Mouse (Mus musculus) kidney, postnatal 25 days (tissue): Measurements from ENCODE around the gene Cd59a.
"Not testable (repeated sequence)": the region's sequence is repeated elsewhere in the genome, so short reads cannot be mapped to it uniquely, and the experiment has no call there.

Experiments used
- DNase-seq, 2 experiments: peaks; one replicate each; pipeline ENCODE4 v3.0.0; 2021; ENCODE audit warnings: mixed read lengths in 2 of 2

The Cd59a gene

GRCm38 (mm10) chr2:104109528-104109927 is 13.9 kb downstream of the Cd59a start:
- DNase-seq = no peak

GRCm38 (mm10) chr2:104110031-104110430 is 14.4 kb downstream of the Cd59a start:
- no peak for DNase-seq

- not testable (repeated sequence) for DNase-seq
Measured at GRCm38 (mm10) chr2:104111170-104111797, 15.7 kb downstream of the Cd59a start.

- not testable (repeated sequence) for DNase-seq
Measured at GRCm38 (mm10) chr2:104113563-104113962, 18.0 kb downstream of the Cd59a start.

- no peak for DNase-seq
Measured at GRCm38 (mm10) chr2:104114898-104115297, 19.3 kb downstream of the Cd59a start.

GRCm38 (mm10) chr2:104117173-104117572 is 21.6 kb downstream of the Cd59a start:
- DNase-seq = not testable (repeated sequence)

GRCm38 (mm10) chr2:104119097-104119496 is 23.5 kb downstream of the Cd59a start:
- no peak for DNase-seq

GRCm38 (mm10) chr2:104120312-104120711 is 24.7 kb downstream of the Cd59a start:
- DNase-seq = no peak

- peak in 1 of 2 experiments; percentile 48 for DNase-seq
Measured at GRCm38 (mm10) chr2:104121681-104122504, 26.3 kb downstream of the Cd59a start.

GRCm38 (mm10) chr2:104122505-104123378 is 27.1 kb downstream of the Cd59a start, which contains the start of gene A930018P22Rik:
Gene A930018P22Rik (plus strand): TSS chr2:104122769.
- DNase-seq = peak; percentile 93

- peak in 1 of 2 experiments; percentile 49 for DNase-seq
Measured at GRCm38 (mm10) chr2:104123540-104123939, 27.9 kb downstream of the Cd59a start.

GRCm38 (mm10) chr2:104124071-104124470 is 28.5 kb downstream of the Cd59a start:
- DNase-seq = no peak

GRCm38 (mm10) chr2:104128803-104129531 is 33.4 kb downstream of the Cd59a start:
- DNase-seq = peak in 1 of 2 experiments; percentile 56

GRCm38 (mm10) chr2:104130165-104130564 is 34.6 kb downstream of the Cd59a start:
- no peak for DNase-seq

GRCm38 (mm10) chr2:104130969-104131368 is 35.4 kb downstream of the Cd59a start:
- peak in 1 of 2 experiments; percentile 63 for DNase-seq

- DNase-seq = no peak
Measured at GRCm38 (mm10) chr2:104132266-104132859, 36.8 kb downstream of the Cd59a start.

GRCm38 (mm10) chr2:104133042-104133810 is 37.6 kb downstream of the Cd59a start:
- DNase-seq = no peak

GRCm38 (mm10) chr2:104134150-104135056 is 38.8 kb downstream of the Cd59a start:
- DNase-seq = peak; percentile 67 to 76

- no peak for DNase-seq
Measured at GRCm38 (mm10) chr2:104135920-104136319, 40.3 kb downstream of the Cd59a start.

GRCm38 (mm10) chr2:104142140-104142539 is 46.5 kb downstream of the Cd59a start:
- DNase-seq = no peak
